1 mouse cellular context compared by ENCODE assay signal in genomic region chr12:57211353-57212311, GRCm38 (mm10).
TF ChIP-seq lines count a peak whose summit lies in the region.

No protein-coding gene starts in this region.

TF ChIP-seq in myocyte, 11 proteins besides CTCF, POLR2A, EP300 and RAD21 (continued from another document):
- TF ChIP-seq POLR2AphosphoS2 (IDR thresholded peaks at IDR 0.05; ENCODE audit: insufficient read length, low read depth) = no peak
- no peak for TF ChIP-seq MYOD1 (IDR thresholded peaks at IDR 0.05; ENCODE audit: control insufficient read depth in 1 of 3, insufficient read length in 2 of 3, low read depth in 2 of 3)
